ENCODE assay signal across 9 mouse cellular contexts in genomic region chr2:3331071-3331703, GRCm38 (mm10). TPM values are rescaled to one million over a fixed set of nuclear protein-coding genes. Genes with fewer than 3 reads are reported as not detected.
DNase-seq lines count a peak whose midpoint lies in the region; ATAC-seq lines count a peak whose summit lies in the region.
"Had no signal": no experiment of that assay in that cellular context is flagged by ENCODE, and none has a peak within 500 bp of the region (broad histone marks: within the 10 kb centered on the region; RNA-seq: fewer than 3 reads in every experiment).

No protein-coding gene starts in this region.

- H3K4me3 ChIP-seq in heart, embryonic 16.5 days (ENCODE audit: low read length): peak overlapping the region; percentile 82
- H3K4me3 ChIP-seq in hindbrain, embryonic 11.5 days (ENCODE audit: low read depth, low read length): peak overlapping the region; percentile 65
- H3K4me3 ChIP-seq in midbrain, embryonic 12.5 days: peak overlapping the region; percentile 56

- peak overlapping the region; percentile 93 for H3K4me2 ChIP-seq in heart, embryonic 16.5 days (ENCODE audit: low read depth, low read length)
- peak overlapping the region; percentile 70 for H3K4me2 ChIP-seq in hindbrain, embryonic 11.5 days (replicated peaks; ENCODE audit: low read depth, low read length)
- peak overlapping the region; percentile 72 for H3K4me2 ChIP-seq in midbrain, embryonic 12.5 days (replicated peaks)

- H3K9ac ChIP-seq in heart, embryonic 16.5 days (ENCODE audit: low read length): peak overlapping the region; percentile 89
- H3K9ac ChIP-seq in hindbrain, embryonic 11.5 days (ENCODE audit: low read depth, low read length): no peak overlapping the region; the same call in 1 of the 2 replicates
- peak overlapping the region; percentile 49 for H3K9ac ChIP-seq in midbrain, embryonic 12.5 days (replicated peaks)

- no peak overlapping the region for H3K27ac ChIP-seq in heart, embryonic 16.5 days (ENCODE audit: low read length)
- H3K27ac ChIP-seq in hindbrain, embryonic 11.5 days (ENCODE audit: low read depth, low read length): no peak overlapping the region
- H3K27ac ChIP-seq in midbrain, embryonic 12.5 days (replicated peaks): no peak overlapping the region

- WGBS in heart, embryonic 16.5 days: 64% methylated on average over 5 of the region's 5 CpGs
- WGBS in hindbrain, embryonic 11.5 days: 86% methylated on average over 5 of the region's 5 CpGs
- WGBS in midbrain, embryonic 12.5 days: 82% methylated on average over 5 of the region's 5 CpGs

- H3K4me1 ChIP-seq in heart, embryonic 16.5 days (ENCODE audit: control insufficient read depth, insufficient read depth, low read length): peaks cover 18% of the 10 kb centered on the region
- H3K4me1 ChIP-seq in hindbrain, embryonic 11.5 days (replicated peaks; ENCODE audit: control insufficient read depth, insufficient read depth, low read length): no peaks in the 10 kb centered on the region
- peaks cover 22% of the 10 kb centered on the region for H3K4me1 ChIP-seq in midbrain, embryonic 12.5 days

- no peaks in the 10 kb centered on the region for H3K9me3 ChIP-seq in heart, embryonic 16.5 days (replicated peaks; ENCODE audit: control insufficient read depth, low read length)
- no peaks in the 10 kb centered on the region for H3K9me3 ChIP-seq in hindbrain, embryonic 11.5 days (ENCODE audit: control insufficient read depth, low read length)
- no peaks in the 10 kb centered on the region for H3K9me3 ChIP-seq in midbrain, embryonic 12.5 days

- peaks cover 15% of the 10 kb centered on the region for H3K36me3 ChIP-seq in heart, embryonic 16.5 days (ENCODE audit: control insufficient read depth, insufficient read depth)
- H3K36me3 ChIP-seq in hindbrain, embryonic 11.5 days (ENCODE audit: control insufficient read depth, insufficient read depth, low read length): no peaks in the 10 kb centered on the region
- H3K36me3 ChIP-seq in midbrain, embryonic 12.5 days: peaks cover 28% of the 10 kb centered on the region

- DNase-seq in heart, adult 8-10 months (ENCODE audit: low spot score): no peak
- DNase-seq in ZHBTc4 (ENCODE audit: low read depth, low spot score): peak; percentile 5
- DNase-seq in hindbrain, embryonic 11.5 days (ENCODE audit: low spot score): no peak
- DNase-seq in layer of hippocampus, postnatal 36 days: no peak
- DNase-seq in left cerebral cortex, adult 9 months (ENCODE audit: low spot score in 2 of 2): no peak
- no peak for DNase-seq in embryo, embryonic 10.5 days (ENCODE audit: low spot score)

- no peak for ATAC-seq in heart, embryonic 16.5 days (replicated peaks; ENCODE audit: extremely low read depth, insufficient read depth, low FRiP score)
- no peak for ATAC-seq in hindbrain, embryonic 11.5 days (ENCODE audit: low FRiP score)
- no peak for ATAC-seq in midbrain, embryonic 12.5 days (ENCODE audit: low FRiP score, low read depth)

- H3K27me3 ChIP-seq in heart, embryonic 16.5 days (ENCODE audit: control insufficient read depth, insufficient read depth, low read length): no peaks in the 10 kb centered on the region
- 0 out of 2 replicates have a peak, but pooled peaks cover under 1% of the 10 kb centered on the region for H3K27me3 ChIP-seq in hindbrain, embryonic 11.5 days (ENCODE audit: control insufficient read depth, insufficient read depth, low read length)
- H3K27me3 ChIP-seq in midbrain, embryonic 12.5 days: peaks cover 9% of the 10 kb centered on the region; the same call in 1 of the 2 replicates

RNA-seq across cellular contexts. Expression of gene Rpp38, which starts 1.3 kb away (rescaled TPM):
- 10.9 and 11.9 TPM in 2 replicates for polyA plus RNA-seq in heart, embryonic 16.5 days (2015; fragmentation: Nextera tagmentation; extraction: Ambion mirVana)
- 1 to 10 TPM; 4.6 to 6.3 (median 5.3) TPM for total RNA-seq in heart, adult 8-10 months (2022)
- polyA plus RNA-seq in hindbrain, embryonic 11.5 days (2014; fragmentation: Nextera tagmentation; extraction: Ambion mirVana): 16.2 and 20.5 TPM in 2 replicates
- polyA plus RNA-seq in midbrain, embryonic 12.5 days (2016; fragmentation: Nextera tagmentation; extraction: Ambion mirVana): 15.8 and 16.1 TPM in 2 replicates
- 10 to 100 TPM in 1 of 2 experiments, 1 to 10 TPM in 1; 8.4 to 11.9 TPM for total RNA-seq in layer of hippocampus, postnatal 36 days (2021)

RNA-seq across cellular contexts. Expression of gene Acbd7, which starts 4.8 kb away (rescaled TPM):
- polyA plus RNA-seq in heart, embryonic 16.5 days (2015; fragmentation: Nextera tagmentation; extraction: Ambion mirVana): 0.49 and 0.51 TPM in 2 replicates
- total RNA-seq in heart, adult 8-10 months (2022): 1 to 10 TPM in 3 of 4 experiments, under 1 TPM in 1; 0.95 to 2.4 (median 1.5) TPM
- polyA plus RNA-seq in hindbrain, embryonic 11.5 days (2014; fragmentation: Nextera tagmentation; extraction: Ambion mirVana): 0.36 and 0.52 TPM in 2 replicates
- polyA plus RNA-seq in midbrain, embryonic 12.5 days (2016; fragmentation: Nextera tagmentation; extraction: Ambion mirVana): not detected in 2 replicates
- total RNA-seq in layer of hippocampus, postnatal 36 days (2021): 1 to 10 TPM; 1.6 to 2.4 TPM
- polyA plus RNA-seq: large intestine, adult 2 months had no signal

RNA-seq across cellular contexts. Expression of gene Nmt2, which starts 47.2 kb away (rescaled TPM):
- 27.5 and 28.9 TPM in 2 replicates for polyA plus RNA-seq in heart, embryonic 16.5 days (2015; fragmentation: Nextera tagmentation; extraction: Ambion mirVana)
- 1 to 10 TPM; 7.2 to 9.2 (median 7.6) TPM for total RNA-seq in heart, adult 8-10 months (2022)
- 64.2 and 76.5 TPM in 2 replicates for polyA plus RNA-seq in hindbrain, embryonic 11.5 days (2014; fragmentation: Nextera tagmentation; extraction: Ambion mirVana)
- 67.1 and 69.2 TPM in 2 replicates for polyA plus RNA-seq in midbrain, embryonic 12.5 days (2016; fragmentation: Nextera tagmentation; extraction: Ambion mirVana)
- total RNA-seq in layer of hippocampus, postnatal 36 days (2021): 10 to 100 TPM; 89.4 to 98.0 TPM
